Mouse (Mus musculus): ENCODE results near the gene Trim3.
A peak's percentile ranks its signal among the peaks of the same experiment; 100 is the strongest.

Trim3 gene

DNA sequence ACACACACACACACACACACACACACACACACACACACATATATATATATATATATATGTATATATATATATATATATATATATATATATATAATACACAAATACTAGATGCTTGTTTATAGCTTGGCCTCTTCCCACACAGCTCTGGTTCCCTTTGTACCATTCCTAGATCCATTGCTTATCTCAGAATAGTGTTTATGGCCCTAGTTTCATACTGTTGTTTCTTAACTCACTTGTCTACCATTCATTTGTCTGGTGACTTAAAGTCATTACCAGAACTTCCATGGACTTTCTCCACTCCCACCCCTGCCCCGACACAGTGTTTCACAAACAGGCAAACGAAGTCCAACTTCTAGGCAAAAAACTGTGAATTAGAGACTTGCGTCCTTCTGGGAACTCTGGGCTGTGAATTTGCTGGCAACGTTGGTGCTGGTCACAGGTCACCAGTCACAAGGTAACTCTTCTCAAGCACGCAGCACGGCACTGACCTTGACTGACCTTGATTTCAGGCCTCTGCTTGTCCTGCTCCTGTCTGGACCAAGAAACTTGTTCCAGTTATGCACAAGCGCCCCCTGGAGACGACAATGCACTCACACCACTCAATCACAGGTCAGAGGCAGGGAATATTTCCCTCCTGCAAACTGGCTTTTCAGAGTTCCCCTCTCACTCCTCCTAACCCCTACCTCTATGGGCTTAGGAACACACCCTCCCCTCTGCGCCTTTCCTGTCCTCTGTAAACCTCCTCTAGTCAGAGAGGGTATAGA, 30.3 kb downstream of the Trim3 start:
- DNase-seq = peak; percentile 49

DNA sequence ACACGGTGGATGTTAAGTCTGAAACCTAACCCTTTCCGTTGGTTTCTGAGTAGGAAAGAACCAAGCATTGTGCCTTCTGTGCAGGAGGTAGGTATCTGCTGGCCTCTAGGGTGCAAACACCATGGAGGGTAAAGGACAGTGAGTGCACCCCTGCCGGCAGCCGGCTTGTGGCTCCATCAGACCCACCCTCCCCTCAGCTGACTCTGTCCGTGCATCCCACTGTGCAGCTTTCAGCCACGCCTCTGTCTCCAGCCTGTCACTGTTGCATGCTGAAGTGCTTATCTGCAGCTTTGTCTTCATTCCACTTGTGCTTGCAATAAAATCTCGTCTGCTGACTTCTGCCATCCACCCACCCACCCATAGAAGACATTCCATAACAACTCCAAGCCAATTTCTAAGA, 43.3 kb downstream of the Trim3 start:
- no peak for DNase-seq

DNA sequence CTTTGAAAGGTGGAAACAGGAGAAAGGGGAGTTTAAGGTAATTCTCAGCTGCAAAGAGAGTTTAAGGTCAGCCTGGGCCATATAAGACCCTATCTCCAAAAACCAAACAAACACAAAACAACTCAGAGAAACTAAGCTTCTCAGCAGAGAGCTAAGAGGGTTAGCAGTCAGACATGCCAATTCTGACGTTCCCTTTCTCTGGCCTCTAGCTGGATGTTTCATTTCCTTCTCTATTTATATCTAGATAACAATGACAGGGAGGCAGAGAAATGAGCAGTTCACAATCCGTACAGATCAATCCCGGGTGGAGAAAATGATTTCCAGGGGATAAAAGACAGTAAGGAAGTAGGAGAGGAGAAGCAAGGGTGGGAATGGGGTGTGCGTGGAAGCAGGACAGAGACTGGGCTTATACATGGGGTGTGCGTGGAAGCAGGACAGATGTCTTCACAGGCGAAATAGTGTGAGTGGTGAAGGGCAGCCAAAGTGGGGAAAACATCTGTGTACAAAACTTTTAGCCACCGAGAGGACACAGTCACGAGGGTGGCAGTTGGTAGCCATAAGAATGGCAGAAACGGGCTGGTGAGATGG, 45.0 kb downstream of the Trim3 start:
- DNase-seq = no peak

DNA sequence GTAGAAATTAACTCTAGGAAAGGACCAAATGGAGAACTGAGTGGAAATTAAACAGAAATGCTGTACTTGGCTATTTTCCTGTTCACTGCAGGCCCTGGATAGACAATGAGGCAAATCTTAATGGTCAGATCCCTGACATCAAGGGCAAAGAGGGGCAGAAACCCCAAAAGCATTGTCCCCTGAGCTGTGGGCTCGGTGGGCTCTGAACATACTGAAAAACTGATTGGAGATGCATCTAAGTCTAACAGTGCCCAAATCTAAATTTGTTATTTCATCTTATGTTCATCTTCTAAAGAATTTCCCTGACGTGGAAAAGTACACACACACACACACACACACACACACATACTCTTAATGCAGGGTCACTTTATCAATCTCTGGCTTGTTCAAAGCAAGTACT, 51.4 kb downstream of the Trim3 start:
- DNase-seq = no peak

GRCm38 (mm10) chr7:105581094-105581703, 52.2 kb downstream of the Trim3 start, which contains the start of gene Apbb1:
TSS of gene Apbb1 (minus strand) at chr7:105581653.
- DNase-seq = peak; percentile 64

GRCm38 (mm10) chr7:105580627-105581089, 52.7 kb downstream of the Trim3 start:
- DNase-seq = no peak

DNA sequence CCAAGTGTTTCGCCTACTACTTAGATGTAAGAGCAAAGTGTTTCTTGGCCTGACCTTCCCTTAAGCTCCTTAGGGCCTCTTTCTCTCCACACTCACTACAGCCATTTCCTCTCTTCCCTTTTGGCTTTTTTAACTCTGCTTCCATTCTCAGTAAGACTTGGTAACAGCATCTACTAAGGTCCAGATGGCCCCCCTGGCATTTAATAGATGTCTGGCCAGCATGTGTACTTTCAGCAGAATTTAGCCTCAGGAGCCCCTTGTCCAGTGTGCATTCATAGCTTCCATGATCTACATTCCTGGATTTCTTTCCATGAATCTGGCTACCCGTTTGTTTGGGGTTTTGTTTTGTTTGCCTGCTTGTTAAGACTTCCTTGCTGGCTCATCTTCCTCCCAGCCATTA, 54.9 kb downstream of the Trim3 start:
- no peak for DNase-seq

GRCm38 (mm10) chr7:105577377-105577871, 55.9 kb downstream of the Trim3 start:
- DNase-seq = no peak

- no peak for DNase-seq
Observed at GRCm38 (mm10) chr7:105576166-105576748, 57.1 kb downstream of the Trim3 start.

GRCm38 (mm10) chr7:105574537-105574936, 58.8 kb downstream of the Trim3 start:
- DNase-seq = no peak

GRCm38 (mm10) chr7:105572949-105573348, 60.4 kb downstream of the Trim3 start:
- no peak for DNase-seq

- no peak for DNase-seq
Observed at GRCm38 (mm10) chr7:105570756-105571155, 62.6 kb downstream of the Trim3 start.

DNA sequence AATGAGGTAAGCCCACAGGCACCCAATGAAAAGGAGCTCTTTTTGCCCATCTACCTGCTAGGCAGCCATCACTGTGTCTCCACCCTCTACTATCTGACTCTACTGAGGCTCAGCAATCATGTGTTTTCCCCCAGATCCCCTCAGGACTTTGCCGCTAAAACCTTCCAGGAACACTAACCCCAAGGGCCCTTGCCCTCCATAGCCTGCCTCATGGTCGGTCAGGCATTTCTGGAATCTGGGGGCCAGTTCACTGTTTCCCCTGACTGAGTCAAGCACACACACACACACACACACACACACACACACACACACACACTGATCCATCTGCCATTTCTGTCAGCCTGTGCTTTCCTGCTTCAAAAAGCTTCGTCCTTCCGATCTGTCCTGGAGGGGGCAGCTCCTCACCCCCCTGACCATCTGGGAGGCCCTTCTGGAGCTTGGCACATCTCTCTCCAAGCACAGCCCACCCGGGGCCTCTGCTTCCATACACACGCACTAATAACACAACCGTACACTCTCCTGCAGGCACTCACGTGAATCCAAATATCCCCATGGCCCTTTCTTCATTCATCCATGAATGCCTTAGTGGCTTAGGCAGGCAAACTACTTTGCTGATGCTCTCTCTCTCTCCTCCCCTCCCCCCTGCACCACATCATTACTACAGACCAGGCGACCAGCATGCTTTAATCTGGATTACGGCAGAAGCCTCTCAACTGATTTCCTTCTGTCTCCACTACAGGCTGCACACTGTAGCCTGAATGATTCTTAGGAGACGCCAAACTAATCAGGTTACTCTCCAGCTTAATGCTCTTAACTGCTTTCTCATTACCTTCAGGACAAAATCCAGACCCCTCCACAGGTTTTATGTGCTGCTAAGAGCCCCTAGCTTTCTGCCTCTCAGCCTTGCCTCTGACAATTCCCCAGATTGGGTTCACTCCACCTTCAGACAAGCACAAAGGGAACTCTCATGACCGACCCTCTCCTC, 63.6 kb downstream of the Trim3 start:
- no peak for DNase-seq

DNA sequence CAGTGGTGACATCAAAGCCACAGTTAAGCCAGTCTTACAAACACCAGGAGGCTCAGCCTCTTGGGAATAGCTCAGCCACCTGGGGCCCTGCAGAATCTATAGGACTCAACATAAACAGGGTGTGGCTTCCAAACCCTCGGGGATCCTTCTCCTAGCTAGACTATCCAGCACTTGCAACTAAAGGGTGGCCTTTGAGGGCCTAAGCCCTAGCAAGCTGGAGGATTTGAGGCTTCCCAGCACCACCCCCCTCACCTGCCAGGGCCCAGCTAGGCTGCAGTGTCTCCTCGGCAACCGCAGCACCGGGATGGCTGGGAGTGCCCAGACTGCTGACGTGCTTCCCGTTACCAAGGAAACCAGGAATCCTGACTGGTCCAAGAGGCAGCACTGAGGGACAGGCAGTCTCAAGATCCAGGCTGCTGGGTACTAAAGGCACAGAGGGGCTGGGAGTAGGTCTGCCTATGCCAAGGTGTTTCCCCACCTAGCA, 64.3 kb downstream of the Trim3 start:
- no peak for DNase-seq

DNA sequence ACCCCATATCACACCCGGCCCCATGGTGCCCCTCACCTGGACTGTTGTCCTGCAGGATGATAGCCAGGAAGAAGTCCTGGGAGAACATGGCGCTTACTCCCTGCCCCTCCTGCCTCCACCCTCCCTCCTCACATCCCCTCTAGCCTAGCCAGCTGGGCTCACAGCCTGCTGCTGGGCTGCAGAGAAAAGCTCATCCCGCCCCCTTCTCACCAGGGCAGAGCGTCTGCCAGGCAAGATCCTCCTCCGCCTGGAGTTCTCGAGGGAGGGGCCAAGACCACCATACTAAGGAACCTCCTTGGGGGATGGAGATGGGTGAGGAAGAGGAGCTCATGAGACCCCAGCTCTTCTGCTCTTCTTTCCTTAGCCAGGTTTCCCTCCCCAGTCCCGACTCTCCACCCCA, 64.8 kb downstream of the Trim3 start:
- no peak for DNase-seq

DNA sequence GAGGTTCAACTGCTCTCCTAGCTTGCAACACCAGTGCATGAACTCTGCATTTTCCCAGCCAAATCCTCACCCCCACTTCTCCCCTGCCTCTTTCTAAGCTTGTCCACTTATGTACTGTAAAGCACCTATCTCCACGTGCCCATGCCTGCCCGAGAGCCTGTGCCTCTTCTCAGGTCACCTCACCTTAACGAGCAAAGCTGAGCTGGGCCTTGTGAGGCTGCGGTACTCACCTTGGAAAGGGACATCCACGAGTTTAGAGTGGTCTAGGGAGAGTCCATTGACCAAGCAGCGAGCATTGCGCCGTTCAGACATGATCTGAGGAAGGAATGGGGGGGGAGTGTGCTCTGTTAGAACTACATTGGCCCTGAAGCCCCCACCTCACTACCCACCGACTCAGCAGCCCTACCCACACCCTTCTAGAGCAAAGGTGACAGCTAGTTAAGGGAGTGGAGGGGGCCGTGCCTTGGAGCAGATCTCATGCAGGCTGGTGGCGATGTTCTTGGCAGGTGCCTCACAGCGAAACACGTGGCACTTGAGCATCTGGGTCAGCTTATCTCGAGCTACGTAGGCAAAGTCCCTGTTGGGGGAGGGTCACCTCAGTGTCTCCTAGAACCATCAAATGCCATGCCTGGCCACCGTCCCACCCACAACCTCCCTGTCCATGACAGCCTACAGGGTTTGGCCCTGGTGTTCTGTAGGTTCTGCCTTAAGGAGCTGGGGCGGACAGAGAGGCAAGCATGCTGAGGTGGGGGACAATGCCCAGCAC, 68.1 kb downstream of the Trim3 start:
- no peak for DNase-seq

DNA sequence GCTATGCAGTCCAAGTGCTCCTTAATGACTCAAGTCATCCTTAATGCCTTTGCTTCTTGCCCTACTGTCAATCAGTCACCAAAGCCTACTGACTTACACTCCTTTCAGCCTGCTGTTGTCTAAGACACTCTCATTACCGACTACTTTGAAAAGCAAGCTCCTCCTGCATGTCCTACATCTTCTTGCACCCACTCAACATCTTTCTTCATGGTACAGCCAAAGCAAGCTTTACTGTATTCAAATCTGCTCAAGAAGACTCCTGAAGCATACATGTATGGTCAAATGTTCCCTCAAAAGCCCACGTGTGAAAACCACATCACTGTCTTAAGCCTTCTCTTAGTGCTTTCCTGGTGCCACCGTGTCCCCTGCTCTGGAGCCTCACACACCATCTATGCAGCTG, 70.0 kb downstream of the Trim3 start:
- DNase-seq = no peak

- no peak for DNase-seq
Observed at GRCm38 (mm10) chr7:105562317-105562716, 71.1 kb downstream of the Trim3 start.

DNA sequence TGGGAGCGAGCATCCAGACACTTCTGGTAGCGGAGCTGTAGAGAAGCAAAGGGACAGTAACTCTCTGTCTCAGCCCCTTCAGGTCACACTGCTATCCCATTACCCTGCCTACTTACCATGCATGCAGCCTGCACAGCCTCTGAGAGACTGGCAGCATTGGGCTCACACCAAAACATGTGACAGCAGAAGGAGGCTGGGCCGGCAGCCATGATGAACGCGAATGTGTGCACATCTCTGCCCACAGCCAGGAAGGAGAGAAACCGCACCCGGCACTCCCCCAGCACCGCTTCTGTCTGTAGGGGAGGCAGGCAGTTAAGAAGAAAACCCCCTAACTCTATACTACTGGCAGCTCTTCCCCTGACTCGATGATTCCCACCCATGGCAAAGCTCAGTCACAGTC, 74.4 kb downstream of the Trim3 start:
- peak; percentile 30 for DNase-seq

GRCm38 (mm10) chr7:105557671-105558070, 75.7 kb downstream of the Trim3 start:
- no peak for DNase-seq

GRCm38 (mm10) chr7:105556406-105556805, 77.0 kb downstream of the Trim3 start:
- no peak for DNase-seq

Data from thymus, postnatal 14 days (tissue).